Mouse (Mus musculus): ENCODE measurements around the gene Syt1. TPM values are rescaled to one million over a fixed set of nuclear protein-coding genes. Genes with fewer than 3 reads are reported as not detected.

Syt1 gene
- total RNA-seq (2023) = not detected

GRCm38 (mm10) chr10:109010241-109011193, at the start of gene Syt1:
Syt1 (minus strand) TSS chr10:109010982.

GRCm38 (mm10) chr10:108699946-108700345, 310.8 kb downstream of the Syt1 start, which contains the start of gene Gm5136:
Gm5136 (minus strand) TSS chr10:108700160.

